Mouse (Mus musculus): ENCODE measurements at regions not wholly inside any gene's neighbourhood (a gene's known extent, or its start where the extent isn't known, plus 50 kb on each side); places are given as distances from the start of the nearest gene placed in this dataset.

GRCm38 (mm10) chr8:127894284-127894683, 464.1 kb upstream of the Nrp1 start:
- no peak for TF ChIP-seq CTCF (IDR thresholded peaks at IDR 0.05; ENCODE audit: borderline replicate concordance, insufficient read depth, low read depth, low read length)
- TF ChIP-seq POLR2A (IDR thresholded peaks at IDR 0.05; ENCODE audit: borderline replicate concordance, insufficient read depth, low read length): no peak
